Mouse (Mus musculus): ENCODE data around the gene Myo3b.

The Myo3b gene

GRCm38 (mm10) chr2:70128590-70128989 lies 89.7 kb downstream of the Myo3b start:
- no peak for DNase-seq (ENCODE audit: low spot score)

GRCm38 (mm10) chr2:70129566-70129965 lies 90.6 kb downstream of the Myo3b start:
- no peak for DNase-seq (ENCODE audit: low spot score)

- DNase-seq (ENCODE audit: low spot score): no peak
Observed at GRCm38 (mm10) chr2:70133281-70133680, 94.4 kb downstream of the Myo3b start.

GRCm38 (mm10) chr2:70137226-70137998 lies 98.5 kb downstream of the Myo3b start:
- DNase-seq (ENCODE audit: low spot score): no peak

GRCm38 (mm10) chr2:70143543-70144188 lies 104.7 kb downstream of the Myo3b start:
- DNase-seq (ENCODE audit: low spot score): no peak

GRCm38 (mm10) chr2:70146993-70147581 lies 108.2 kb downstream of the Myo3b start:
- DNase-seq (ENCODE audit: low spot score): no peak

GRCm38 (mm10) chr2:70148821-70149510 lies 110.0 kb downstream of the Myo3b start:
- no peak for DNase-seq (ENCODE audit: low spot score)

- no peak for DNase-seq (ENCODE audit: low spot score)
Observed at GRCm38 (mm10) chr2:70150399-70151035, 111.6 kb downstream of the Myo3b start.

- DNase-seq (ENCODE audit: low spot score): no peak
Observed at GRCm38 (mm10) chr2:70151930-70152329, 113.0 kb downstream of the Myo3b start.

- no peak for DNase-seq (ENCODE audit: low spot score)
Observed at GRCm38 (mm10) chr2:70155226-70155836, 116.4 kb downstream of the Myo3b start.

GRCm38 (mm10) chr2:70159543-70159942 lies 120.6 kb downstream of the Myo3b start:
- DNase-seq (ENCODE audit: low spot score): no peak

GRCm38 (mm10) chr2:70166231-70166630 lies 127.3 kb downstream of the Myo3b start:
- no peak for DNase-seq (ENCODE audit: low spot score)

- DNase-seq (ENCODE audit: low spot score): no peak
Observed at GRCm38 (mm10) chr2:70167944-70168935, 129.3 kb downstream of the Myo3b start.

GRCm38 (mm10) chr2:70170469-70170868 lies 131.5 kb downstream of the Myo3b start:
- DNase-seq (ENCODE audit: low spot score): no peak

- DNase-seq (ENCODE audit: low spot score): no peak
Observed at GRCm38 (mm10) chr2:70176823-70177708, 138.1 kb downstream of the Myo3b start.

- DNase-seq (ENCODE audit: low spot score): no peak
Observed at GRCm38 (mm10) chr2:70177709-70178030, 138.7 kb downstream of the Myo3b start.

- DNase-seq (ENCODE audit: low spot score): no peak
Observed at GRCm38 (mm10) chr2:70178241-70178640, 139.3 kb downstream of the Myo3b start.

GRCm38 (mm10) chr2:70182150-70182670 lies 143.3 kb downstream of the Myo3b start:
- DNase-seq (ENCODE audit: low spot score): no peak

GRCm38 (mm10) chr2:70187040-70187439 lies 148.1 kb downstream of the Myo3b start:
- DNase-seq (ENCODE audit: low spot score): no peak
